Mouse (Mus musculus): ENCODE data around the gene Sugct. TPM values are rescaled to one million over a fixed set of nuclear protein-coding genes. Genes with fewer than 3 reads are reported as not detected.

Sugct gene
- polyA plus RNA-seq, 1 experiment from 2014 or later = 2.5 TPM

DNA sequence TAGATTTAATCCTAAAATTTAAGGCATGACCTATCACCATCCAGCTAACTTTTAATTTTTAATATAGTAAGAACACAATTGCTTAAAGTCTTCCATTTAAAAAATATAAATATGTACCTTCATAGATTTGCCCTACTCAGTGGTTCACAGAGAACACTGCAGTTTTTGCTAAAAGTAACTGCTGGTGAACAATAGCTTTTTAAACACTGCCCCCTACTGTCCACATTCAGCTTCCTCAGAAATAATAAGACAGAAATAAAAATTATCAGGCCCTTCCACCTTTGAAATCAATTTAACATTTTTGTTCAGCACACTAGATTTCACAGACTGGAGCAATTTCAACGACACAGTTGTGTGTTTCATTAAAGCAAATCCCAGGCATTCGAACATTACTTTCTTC, 53.1 kb downstream of the Sugct start:
- no peak overlapping the region for H3K4me3 ChIP-seq (ENCODE audit: low read depth, low read length)
- no peaks in the 10 kb centered on the region for H3K4me1 ChIP-seq (ENCODE audit: control insufficient read depth, insufficient read depth, low read length)
- WGBS = 53% methylated on average over 2 of the region's 2 CpGs
- no peaks in the 10 kb centered on the region for H3K36me3 ChIP-seq (ENCODE audit: control insufficient read depth, insufficient read depth, low read length)
- no peak for ATAC-seq
- no peak overlapping the region for H3K4me2 ChIP-seq (ENCODE audit: low read length)
- no peaks in the 10 kb centered on the region for H3K9me3 ChIP-seq (replicated peaks; ENCODE audit: control insufficient read depth, low read length, poor library complexity, severe bottlenecking)
- H3K27me3 ChIP-seq (ENCODE audit: control insufficient read depth, insufficient read depth, low read depth, low read length) = no peaks in the 10 kb centered on the region
- no peak overlapping the region for H3K27ac ChIP-seq (ENCODE audit: low read length)
- no peak overlapping the region for H3K9ac ChIP-seq (ENCODE audit: low read depth, low read length)

DNA sequence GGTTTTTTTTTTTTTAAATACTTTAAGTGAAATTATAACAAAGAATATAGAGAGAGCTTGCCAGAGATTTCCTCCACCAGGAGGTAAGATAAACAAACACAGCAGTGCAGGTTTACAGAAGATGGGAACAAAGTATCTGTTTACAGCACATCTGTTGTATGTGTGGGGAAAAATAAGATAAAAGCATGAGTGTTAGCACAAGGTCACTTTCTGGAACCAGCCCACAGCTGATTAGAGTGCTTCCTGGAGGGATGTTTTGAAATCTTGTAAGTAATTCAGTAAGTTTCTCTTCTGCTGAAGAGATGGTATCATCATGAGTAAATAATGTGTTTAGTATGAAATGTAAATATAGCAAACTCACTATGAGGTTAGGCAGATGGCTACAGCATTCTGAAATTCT, 57.3 kb downstream of the Sugct start:
- Histone ChIP-seq H3K9ac (ENCODE audit: low read depth, low read length) (no peak overlapping the region), H3K9me3 (replicated peaks; ENCODE audit: control insufficient read depth, low read length, poor library complexity, severe bottlenecking) (no peaks in the 10 kb centered on the region), H3K4me3 (ENCODE audit: low read depth, low read length) (no peak overlapping the region), H3K4me2 (ENCODE audit: low read length) (no peak overlapping the region), H3K36me3 (ENCODE audit: control insufficient read depth, insufficient read depth, low read length) (no peaks in the 10 kb centered on the region), H3K4me1 (ENCODE audit: control insufficient read depth, insufficient read depth, low read length) (no peaks in the 10 kb centered on the region), H3K27ac (ENCODE audit: low read length) (no peak overlapping the region), H3K27me3 (ENCODE audit: control insufficient read depth, insufficient read depth, low read depth, low read length) (no peaks in the 10 kb centered on the region)
- ATAC-seq = no peak

DNA sequence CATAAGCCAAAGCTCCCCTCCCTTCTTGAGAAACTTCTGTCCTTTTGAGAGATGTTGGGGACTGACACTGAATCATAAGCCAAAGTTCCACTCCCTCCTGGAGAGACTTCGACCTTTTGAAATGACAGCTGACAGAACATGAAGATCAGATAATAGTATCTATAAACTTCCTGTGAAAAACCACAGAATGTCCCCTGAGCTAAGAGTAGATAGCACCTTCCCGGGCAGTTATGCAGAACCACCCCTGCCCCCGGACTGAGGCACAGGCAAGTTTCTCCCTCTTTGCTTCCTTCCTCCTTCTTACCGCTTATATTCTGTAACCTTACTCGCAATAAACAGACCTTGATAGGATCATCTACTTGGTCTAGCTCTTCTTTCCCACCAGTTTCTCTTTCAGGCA, 68.2 kb downstream of the Sugct start:
- Histone ChIP-seq H3K9me3 (replicated peaks; ENCODE audit: control insufficient read depth, low read length, poor library complexity, severe bottlenecking) (no peaks in the 10 kb centered on the region), H3K4me2 (ENCODE audit: low read length) (no peak overlapping the region), H3K36me3 (ENCODE audit: control insufficient read depth, insufficient read depth, low read length) (no peaks in the 10 kb centered on the region), H3K27ac (ENCODE audit: low read length) (no peak overlapping the region), H3K9ac (ENCODE audit: low read depth, low read length) (no peak overlapping the region), H3K4me3 (ENCODE audit: low read depth, low read length) (no peak overlapping the region), H3K27me3 (ENCODE audit: control insufficient read depth, insufficient read depth, low read depth, low read length) (no peaks in the 10 kb centered on the region), H3K4me1 (ENCODE audit: control insufficient read depth, insufficient read depth, low read length) (no peaks in the 10 kb centered on the region)
- WGBS = 91% methylated on average over 5 of the region's 5 CpGs
- ATAC-seq = no peak

DNA sequence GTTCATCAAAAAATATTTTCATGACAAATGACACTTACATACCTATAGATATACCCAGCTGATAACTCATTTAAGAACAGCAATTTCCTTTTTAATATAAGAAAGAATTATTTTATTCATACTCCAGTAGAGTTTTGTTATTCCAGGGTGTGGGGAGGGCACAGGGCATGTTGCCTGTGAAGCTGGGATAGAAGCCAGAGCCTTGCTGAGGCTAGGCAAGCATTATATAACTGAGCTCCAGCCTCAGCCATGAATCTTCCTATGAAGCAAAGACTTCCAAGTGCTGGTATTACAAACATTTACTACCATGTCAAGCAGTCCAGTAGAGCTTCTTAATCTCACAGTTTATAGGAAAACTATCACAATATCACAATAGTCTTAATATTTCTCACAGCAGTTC, 70.4 kb downstream of the Sugct start:
- Histone ChIP-seq H3K36me3 (ENCODE audit: control insufficient read depth, insufficient read depth, low read length) (no peaks in the 10 kb centered on the region), H3K4me3 (ENCODE audit: low read depth, low read length) (no peak overlapping the region), H3K27me3 (ENCODE audit: control insufficient read depth, insufficient read depth, low read depth, low read length) (no peaks in the 10 kb centered on the region), H3K4me1 (ENCODE audit: control insufficient read depth, insufficient read depth, low read length) (no peaks in the 10 kb centered on the region), H3K9me3 (replicated peaks; ENCODE audit: control insufficient read depth, low read length, poor library complexity, severe bottlenecking) (no peaks in the 10 kb centered on the region), H3K27ac (ENCODE audit: low read length) (no peak overlapping the region), H3K4me2 (ENCODE audit: low read length) (no peak overlapping the region), H3K9ac (ENCODE audit: low read depth, low read length) (no peak overlapping the region)
- no peak for ATAC-seq

DNA sequence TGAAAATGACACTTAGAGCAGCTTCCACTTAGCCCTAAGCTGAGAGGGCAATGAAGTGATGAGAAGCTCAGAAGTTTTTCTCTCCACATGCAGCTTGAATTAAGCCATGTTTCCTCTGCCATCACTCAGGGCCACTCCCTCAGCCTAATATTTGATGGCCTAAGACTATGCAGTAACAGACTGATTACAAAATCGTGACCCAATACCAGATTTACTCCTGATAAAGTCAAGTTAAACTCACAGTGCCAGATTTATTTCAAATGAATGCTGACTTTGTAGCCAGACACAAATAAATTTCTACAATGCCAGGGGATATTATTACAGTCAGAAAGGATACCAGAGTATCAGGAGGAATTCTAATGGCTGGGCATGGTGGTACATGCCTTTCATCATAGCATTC, 89.1 kb downstream of the Sugct start:
- no peaks in the 10 kb centered on the region for H3K27me3 ChIP-seq (ENCODE audit: control insufficient read depth, insufficient read depth, low read depth, low read length)
- H3K4me3 ChIP-seq (ENCODE audit: low read depth, low read length) = no peak overlapping the region
- H3K4me2 ChIP-seq (ENCODE audit: low read length) = no peak overlapping the region
- H3K36me3 ChIP-seq (ENCODE audit: control insufficient read depth, insufficient read depth, low read length) = no peaks in the 10 kb centered on the region
- H3K9me3 ChIP-seq (replicated peaks; ENCODE audit: control insufficient read depth, low read length, poor library complexity, severe bottlenecking) = no peaks in the 10 kb centered on the region
- H3K27ac ChIP-seq (ENCODE audit: low read length) = no peak overlapping the region
- no peak for ATAC-seq
- no peak overlapping the region for H3K9ac ChIP-seq (ENCODE audit: low read depth, low read length)
- H3K4me1 ChIP-seq (ENCODE audit: control insufficient read depth, insufficient read depth, low read length) = no peaks in the 10 kb centered on the region
- WGBS = 77% methylated on average over 1 of the region's 1 CpGs

DNA sequence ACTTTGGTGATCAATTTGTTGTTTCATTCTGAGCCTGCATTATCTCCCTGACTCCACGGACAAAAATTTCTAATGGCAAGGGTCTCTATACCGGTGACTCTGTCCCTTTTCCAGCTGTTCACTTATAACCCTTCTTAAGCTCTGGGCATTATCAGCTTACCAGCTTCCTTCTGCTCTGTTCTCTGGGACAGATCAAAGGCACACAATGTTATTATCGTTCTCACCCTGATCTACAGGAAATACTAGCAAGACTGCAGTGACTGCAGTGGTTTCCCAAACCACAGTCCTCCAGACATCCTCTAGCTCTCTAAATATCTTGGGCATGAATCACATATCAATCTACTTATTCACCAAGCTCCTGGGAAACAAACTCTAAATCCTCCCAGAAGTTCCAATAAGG, 90.7 kb downstream of the Sugct start:
- Histone ChIP-seq H3K27ac (ENCODE audit: low read length) (no peak overlapping the region), H3K4me3 (ENCODE audit: low read depth, low read length) (no peak overlapping the region), H3K27me3 (ENCODE audit: control insufficient read depth, insufficient read depth, low read depth, low read length) (no peaks in the 10 kb centered on the region), H3K4me2 (ENCODE audit: low read length) (no peak overlapping the region), H3K36me3 (ENCODE audit: control insufficient read depth, insufficient read depth, low read length) (no peaks in the 10 kb centered on the region), H3K9me3 (replicated peaks; ENCODE audit: control insufficient read depth, low read length, poor library complexity, severe bottlenecking) (no peaks in the 10 kb centered on the region), H3K4me1 (ENCODE audit: control insufficient read depth, insufficient read depth, low read length) (no peaks in the 10 kb centered on the region), H3K9ac (ENCODE audit: low read depth, low read length) (no peak overlapping the region)
- 68% methylated on average over 3 of the region's 3 CpGs for WGBS
- ATAC-seq = no peak

DNA sequence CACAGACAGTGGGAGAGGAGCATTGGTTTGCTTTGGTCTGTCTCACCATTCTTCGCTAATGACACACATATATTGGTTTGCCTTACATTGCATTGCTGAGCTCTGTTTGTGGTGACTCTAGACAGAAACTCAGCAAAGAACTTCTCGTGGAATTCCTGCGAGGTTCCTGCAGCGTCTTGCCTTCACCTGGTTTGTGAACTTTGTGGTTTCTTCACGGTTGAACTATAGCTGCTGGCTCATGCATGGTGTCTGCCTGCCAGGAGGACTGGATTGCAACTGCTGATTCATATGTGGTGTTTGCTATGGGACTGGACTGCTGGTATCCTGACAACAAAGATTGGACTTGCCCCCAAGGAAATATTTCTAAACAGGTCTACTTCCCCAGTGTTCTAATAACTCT, 91.6 kb downstream of the Sugct start:
- no peaks in the 10 kb centered on the region for H3K9me3 ChIP-seq (replicated peaks; ENCODE audit: control insufficient read depth, low read length, poor library complexity, severe bottlenecking)
- H3K27me3 ChIP-seq (ENCODE audit: control insufficient read depth, insufficient read depth, low read depth, low read length) = no peaks in the 10 kb centered on the region
- no peaks in the 10 kb centered on the region for H3K4me1 ChIP-seq (ENCODE audit: control insufficient read depth, insufficient read depth, low read length)
- no peak for ATAC-seq
- H3K27ac ChIP-seq (ENCODE audit: low read length) = no peak overlapping the region
- no peak overlapping the region for H3K4me2 ChIP-seq (ENCODE audit: low read length)
- no peak overlapping the region for H3K9ac ChIP-seq (ENCODE audit: low read depth, low read length)
- 89% methylated on average over 5 of the region's 5 CpGs for WGBS
- no peak overlapping the region for H3K4me3 ChIP-seq (ENCODE audit: low read depth, low read length)
- no peaks in the 10 kb centered on the region for H3K36me3 ChIP-seq (ENCODE audit: control insufficient read depth, insufficient read depth, low read length)

DNA sequence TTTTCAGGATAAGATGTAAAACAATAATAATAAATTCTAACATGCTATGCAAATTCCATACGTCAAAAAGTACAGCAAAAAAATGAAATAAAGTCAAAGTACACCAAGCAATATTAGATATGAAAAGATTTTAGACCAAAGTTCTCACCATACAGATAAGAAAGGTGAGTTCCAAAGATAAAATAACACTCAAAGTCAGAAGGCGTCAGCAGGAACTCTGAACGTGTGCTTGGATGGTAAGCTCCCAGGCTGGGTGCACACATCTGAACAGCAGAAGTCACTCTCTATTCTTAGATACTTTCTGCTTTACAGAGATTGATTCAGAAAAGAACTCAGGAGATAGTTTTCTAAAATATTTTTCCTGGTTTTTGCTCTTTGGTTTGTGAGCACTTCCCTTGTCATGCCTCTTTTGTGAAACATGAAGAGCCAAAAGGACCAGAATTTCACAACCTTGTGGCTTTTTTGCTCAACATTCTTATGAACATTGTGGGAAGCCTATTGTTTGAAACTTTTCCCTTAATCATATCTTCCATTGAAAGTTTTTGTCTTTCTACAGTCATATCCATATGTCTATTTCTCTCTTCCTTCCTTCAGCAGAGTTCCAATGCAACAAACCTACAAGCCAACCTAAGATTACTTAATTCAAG, 110.0 kb downstream of the Sugct start:
- WGBS = 55% methylated on average over 3 of the region's 3 CpGs
- Histone ChIP-seq H3K9me3 (replicated peaks; ENCODE audit: control insufficient read depth, low read length, poor library complexity, severe bottlenecking) (no peaks in the 10 kb centered on the region), H3K36me3 (ENCODE audit: control insufficient read depth, insufficient read depth, low read length) (no peaks in the 10 kb centered on the region), H3K27me3 (ENCODE audit: control insufficient read depth, insufficient read depth, low read depth, low read length) (no peaks in the 10 kb centered on the region), H3K4me1 (ENCODE audit: control insufficient read depth, insufficient read depth, low read length) (no peaks in the 10 kb centered on the region), H3K4me3 (ENCODE audit: low read depth, low read length) (no peak overlapping the region), H3K4me2 (ENCODE audit: low read length) (no peak overlapping the region), H3K27ac (ENCODE audit: low read length) (no peak overlapping the region), H3K9ac (ENCODE audit: low read depth, low read length) (no peak overlapping the region)
- no peak for ATAC-seq

DNA sequence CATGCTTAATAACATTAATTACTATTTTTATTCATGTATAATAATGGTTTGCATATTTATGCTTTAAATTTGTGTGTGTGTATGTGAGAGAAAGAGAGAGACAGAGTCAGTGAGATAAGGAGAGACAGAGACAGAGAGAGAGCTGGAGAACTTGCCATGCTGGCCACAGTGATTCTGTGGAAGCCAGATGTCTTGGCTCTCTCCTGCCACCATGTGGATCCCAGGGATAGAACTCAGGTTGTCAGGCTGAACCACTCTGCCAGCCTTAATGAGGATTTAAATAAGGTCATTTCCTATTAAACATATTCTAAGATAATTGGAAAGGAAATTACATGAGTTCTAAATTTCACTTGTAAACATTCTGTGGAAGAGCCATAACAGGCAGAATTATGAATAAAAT, 110.5 kb downstream of the Sugct start:
- H3K4me2 ChIP-seq (ENCODE audit: low read length) = no peak overlapping the region
- H3K9me3 ChIP-seq (replicated peaks; ENCODE audit: control insufficient read depth, low read length, poor library complexity, severe bottlenecking) = no peaks in the 10 kb centered on the region
- ATAC-seq = no peak
- no peaks in the 10 kb centered on the region for H3K36me3 ChIP-seq (ENCODE audit: control insufficient read depth, insufficient read depth, low read length)
- no peak overlapping the region for H3K9ac ChIP-seq (ENCODE audit: low read depth, low read length)
- H3K27ac ChIP-seq (ENCODE audit: low read length) = no peak overlapping the region
- H3K27me3 ChIP-seq (ENCODE audit: control insufficient read depth, insufficient read depth, low read depth, low read length) = no peaks in the 10 kb centered on the region
- H3K4me3 ChIP-seq (ENCODE audit: low read depth, low read length) = no peak overlapping the region
- H3K4me1 ChIP-seq (ENCODE audit: control insufficient read depth, insufficient read depth, low read length) = no peaks in the 10 kb centered on the region

DNA sequence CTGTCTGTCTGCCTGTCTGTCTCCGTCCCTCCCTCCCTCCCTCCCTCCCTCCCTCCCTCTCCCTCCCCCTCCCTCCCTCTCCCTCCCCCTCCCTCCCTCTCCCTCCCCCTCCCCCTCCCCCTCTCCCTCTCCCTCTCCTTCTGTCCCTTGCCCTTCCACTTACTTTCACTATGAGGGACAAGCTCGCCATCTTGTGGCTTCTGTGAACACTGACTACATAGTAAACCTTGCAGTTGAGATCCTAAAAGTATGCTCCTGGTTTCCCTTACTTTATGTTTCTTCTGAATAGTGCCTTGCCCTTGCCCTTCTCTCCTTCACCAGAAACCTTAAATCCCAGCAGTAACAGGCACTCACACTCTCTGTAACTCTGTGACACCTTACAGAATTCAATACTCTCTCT, 113.7 kb downstream of the Sugct start:
- H3K9me3 ChIP-seq (replicated peaks; ENCODE audit: control insufficient read depth, low read length, poor library complexity, severe bottlenecking) = no peaks in the 10 kb centered on the region
- H3K4me1 ChIP-seq (ENCODE audit: control insufficient read depth, insufficient read depth, low read length) = no peaks in the 10 kb centered on the region
- 0% methylated on average over 1 of the region's 2 CpGs for WGBS
- ATAC-seq = peak; percentile 71; the same call in 1 of the 2 replicates
- H3K36me3 ChIP-seq (ENCODE audit: control insufficient read depth, insufficient read depth, low read length) = no peaks in the 10 kb centered on the region
- no peaks in the 10 kb centered on the region for H3K27me3 ChIP-seq (ENCODE audit: control insufficient read depth, insufficient read depth, low read depth, low read length)
- H3K4me3 ChIP-seq (ENCODE audit: low read depth, low read length) = no peak overlapping the region
- no peak overlapping the region for H3K9ac ChIP-seq (ENCODE audit: low read depth, low read length)
- no peak overlapping the region for H3K4me2 ChIP-seq (ENCODE audit: low read length)
- no peak overlapping the region for H3K27ac ChIP-seq (ENCODE audit: low read length)

Measured in midbrain, embryonic 16.5 days (tissue).